Mouse (Mus musculus): ENCODE measurements around the gene Gm20503.
A peak's percentile ranks its signal among the peaks of the same experiment; 100 is the strongest.

Gene Gm20503

DNA sequence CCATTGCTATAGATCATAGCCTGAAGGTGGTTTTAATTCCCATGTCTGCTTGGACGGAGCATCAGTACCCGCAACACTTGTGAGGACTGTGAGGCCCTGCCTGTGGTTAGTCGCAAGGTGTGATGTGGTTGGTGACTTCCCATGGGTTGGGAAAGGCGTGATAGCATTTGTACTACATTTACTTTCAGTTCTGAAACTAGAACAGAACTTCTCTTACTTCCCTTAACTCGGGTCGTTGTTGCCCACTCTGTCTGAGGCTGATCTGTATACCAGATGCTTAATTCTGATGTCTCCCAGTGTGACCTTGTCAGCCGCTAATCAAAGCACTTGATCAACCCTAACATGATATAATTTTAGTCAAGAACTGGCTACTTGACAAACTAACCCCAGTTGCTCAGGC lies 6.2 kb downstream of the Gm20503 start:
- DNase-seq, result peak; percentile 33

- no peak for DNase-seq
These were observed 6.7 kb downstream of the Gm20503 start for GRCm38 (mm10) chr4:59009696-59010095.

- DNase-seq, result no peak
These were observed 8.4 kb downstream of the Gm20503 start for GRCm38 (mm10) chr4:59011446-59011845.

DNA sequence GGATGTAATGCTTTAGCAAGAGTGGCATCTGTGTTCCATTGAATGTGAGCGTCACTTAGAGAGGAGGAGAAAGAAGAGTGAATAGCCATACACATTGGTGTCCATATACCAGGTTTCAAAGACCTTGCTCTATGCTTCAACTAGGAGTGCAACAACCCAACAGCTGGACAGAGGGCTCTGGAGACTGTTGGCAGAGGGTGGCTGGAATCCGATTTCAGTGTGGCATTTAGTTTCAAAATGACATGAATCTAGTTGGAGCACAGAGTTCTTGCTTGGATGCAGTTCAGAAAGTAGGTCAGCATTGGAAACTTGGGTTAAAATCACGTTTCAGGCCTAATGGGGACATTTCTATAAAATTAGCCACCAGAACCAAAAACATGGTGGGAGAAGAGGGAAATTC lies 12.2 kb downstream of the Gm20503 start:
- DNase-seq, result no peak

DNA sequence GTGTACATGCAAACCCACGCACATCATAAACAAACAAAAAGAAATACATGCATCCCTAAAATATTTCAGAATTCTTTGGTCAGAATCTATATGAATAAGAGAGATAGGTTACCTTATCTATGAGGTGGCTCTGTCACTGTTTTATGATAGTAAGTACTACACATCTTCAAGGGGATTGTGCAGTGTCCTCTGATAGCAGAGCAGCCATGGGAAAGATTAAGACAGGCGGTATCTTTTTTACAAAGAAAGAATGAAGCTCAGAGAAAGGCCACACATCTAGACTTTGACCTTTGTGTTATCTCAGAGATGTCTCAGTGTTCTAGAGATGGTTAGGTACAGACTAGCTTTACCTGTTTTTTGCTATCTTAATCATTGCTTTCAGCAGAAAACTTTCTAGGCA lies 13.9 kb downstream of the Gm20503 start:
- no peak for DNase-seq

DNA sequence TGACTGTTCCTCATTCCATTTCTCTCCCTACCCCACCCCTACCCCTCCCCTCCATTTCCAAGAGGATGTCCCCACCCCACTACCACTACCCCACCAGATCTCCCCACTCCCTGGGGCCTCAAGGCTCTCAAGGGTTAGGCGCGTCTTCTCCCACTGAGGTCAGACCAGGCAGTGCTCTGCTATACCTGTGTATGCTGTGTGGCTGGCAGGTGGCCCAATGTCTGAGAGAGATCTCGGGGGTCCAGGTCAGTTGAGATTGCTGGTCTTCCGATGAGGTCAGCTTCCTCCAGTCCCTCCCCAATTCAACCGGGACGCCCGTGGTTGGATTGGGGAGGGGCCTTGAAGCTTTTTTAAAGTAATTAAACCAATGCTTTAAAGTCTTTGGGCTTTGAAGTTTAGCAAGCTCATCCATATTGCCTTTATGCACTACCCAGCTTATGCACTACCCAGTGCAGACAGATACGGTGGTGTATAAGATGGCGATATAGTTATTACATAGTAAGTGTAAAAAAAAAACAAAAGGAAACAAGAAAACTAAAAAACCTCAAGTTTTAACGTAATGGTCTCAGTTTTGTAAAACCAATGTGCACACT lies 31.4 kb downstream of the Gm20503 start:
- no peak for DNase-seq

DNA sequence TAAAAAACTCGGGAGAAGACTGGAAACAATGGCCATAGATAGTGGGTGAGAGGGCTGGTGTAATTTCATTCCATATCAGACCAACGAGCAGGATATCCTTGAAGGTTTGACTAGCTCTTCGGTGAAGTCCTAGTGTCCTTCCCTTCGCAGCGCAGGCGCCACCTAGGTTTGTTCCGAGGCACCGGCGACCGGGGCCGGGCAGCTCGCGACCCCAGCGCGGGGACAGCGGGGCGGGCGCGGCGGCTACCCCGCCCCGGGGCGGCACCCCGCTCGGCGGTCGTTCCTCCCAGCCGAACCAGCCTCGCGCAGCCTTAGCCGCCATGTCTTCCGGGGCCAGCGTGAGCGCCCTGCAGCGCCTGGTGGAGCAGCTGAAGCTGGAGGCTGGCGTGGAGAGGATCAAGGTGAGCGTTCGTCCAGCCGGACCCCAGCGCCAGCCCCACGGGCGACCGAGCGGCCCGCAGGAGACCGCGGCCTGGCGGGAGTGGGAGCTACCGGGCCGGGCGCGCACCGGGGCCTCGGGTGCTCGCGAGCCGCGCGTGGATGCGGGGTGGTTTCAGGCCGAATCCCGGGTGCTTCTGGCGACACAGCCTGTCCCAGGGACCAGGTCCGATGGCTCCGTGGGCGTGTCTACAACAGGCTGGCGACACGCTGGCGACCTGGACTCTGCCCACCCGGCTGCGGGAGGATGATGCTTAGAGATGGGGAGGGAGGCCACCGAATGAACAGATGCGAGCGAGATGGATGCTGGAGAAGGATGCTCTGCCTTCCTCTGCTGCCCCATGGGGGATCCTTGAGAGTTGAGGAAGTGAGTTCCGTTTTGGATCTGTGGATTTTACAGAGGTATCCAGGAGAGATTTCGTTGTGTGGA lies 32.1 kb downstream of the Gm20503 start, which contains the start of gene Gng10:
Gene Gng10 (plus strand): TSS at position 171 of the 868 bp plus-strand sequence.
- peak; percentile 69 for DNase-seq

DNA sequence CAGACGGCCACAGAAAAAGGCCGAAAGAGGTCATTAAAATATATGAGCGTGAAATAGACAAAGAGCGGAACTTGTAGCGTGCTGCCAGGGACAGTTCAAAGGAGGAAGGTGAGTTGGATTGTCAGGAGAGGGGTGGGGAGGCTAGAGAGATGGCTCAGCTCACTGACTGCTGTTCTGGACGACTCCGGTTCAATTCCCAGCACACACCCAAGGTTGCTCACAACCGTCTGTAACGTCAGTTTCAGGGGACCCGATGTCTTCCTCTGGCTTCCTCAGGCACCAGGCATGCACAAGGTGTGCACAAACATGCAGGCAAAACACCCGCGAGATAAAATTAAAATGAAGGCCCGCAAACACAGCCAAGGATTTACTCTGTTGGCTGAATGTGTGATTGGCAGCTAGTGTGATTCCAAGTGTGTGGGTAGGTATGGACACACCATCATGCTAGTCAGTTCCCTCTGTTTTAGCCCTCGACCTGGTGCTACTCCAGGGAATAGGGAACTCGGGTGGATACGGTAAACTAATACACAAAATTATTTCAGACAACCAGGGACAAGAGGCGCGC lies 32.9 kb downstream of the Gm20503 start:
- peak; percentile 9 for DNase-seq

- DNase-seq, result peak; percentile 85
These were observed 33.6 kb downstream of the Gm20503 start for GRCm38 (mm10) chr4:59036490-59037127.

- no peak for DNase-seq
These were observed 34.5 kb downstream of the Gm20503 start for GRCm38 (mm10) chr4:59037525-59037924.

- no peak for DNase-seq
These were observed 37.6 kb downstream of the Gm20503 start for GRCm38 (mm10) chr4:59040397-59041287.

DNA sequence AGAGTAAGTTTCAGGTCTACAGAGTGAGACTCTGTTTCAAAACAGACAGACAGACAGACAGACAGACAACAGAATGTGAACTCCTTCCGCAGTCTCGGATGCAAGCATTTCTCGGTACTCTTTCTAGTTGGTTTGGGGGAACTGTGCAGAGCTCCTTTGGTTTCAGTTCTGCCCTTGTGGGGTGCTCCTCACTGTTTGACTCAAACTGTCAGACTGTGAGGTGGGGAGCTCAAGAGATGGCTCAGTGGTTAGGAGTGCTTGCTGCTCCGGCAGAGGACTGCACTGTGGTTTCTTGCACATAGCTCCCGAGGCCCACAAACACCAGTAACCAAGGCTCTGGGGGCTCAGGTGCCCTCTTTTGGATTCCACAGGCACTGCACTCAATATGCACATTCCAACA lies 40.1 kb downstream of the Gm20503 start:
- DNase-seq, result peak; percentile 5

GRCm38 (mm10) chr4:59043891-59044290 lies 40.9 kb downstream of the Gm20503 start:
- DNase-seq, result no peak

DNA sequence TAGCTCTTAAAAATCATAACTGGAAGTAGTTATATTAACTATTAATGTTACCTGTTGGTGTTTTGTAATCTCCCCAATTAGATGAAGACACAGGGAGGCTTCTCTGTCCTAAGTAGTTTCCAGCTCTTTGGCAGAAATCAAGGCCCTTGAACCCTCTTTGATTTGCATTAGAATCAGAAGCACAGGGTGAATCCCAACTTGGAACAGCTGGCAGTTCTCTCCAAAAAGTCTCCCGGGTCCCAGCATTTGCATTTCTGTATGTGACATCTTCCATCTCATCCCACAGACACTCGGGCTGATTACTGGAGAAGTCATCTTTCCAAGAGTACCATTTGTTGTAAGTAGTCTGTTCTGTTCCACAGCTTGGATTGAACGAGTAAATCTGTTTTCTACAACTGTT lies 44.2 kb downstream of the Gm20503 start:
- DNase-seq, result no peak

GRCm38 (mm10) chr4:59051081-59051480 lies 48.1 kb downstream of the Gm20503 start:
- DNase-seq, result no peak

GRCm38 (mm10) chr4:59057929-59058328 lies 54.9 kb downstream of the Gm20503 start:
- DNase-seq, result no peak

- DNase-seq, result no peak
These were observed 59.5 kb downstream of the Gm20503 start for GRCm38 (mm10) chr4:59062526-59062925.

- DNase-seq, result no peak
These were observed 66.3 kb downstream of the Gm20503 start for GRCm38 (mm10) chr4:59069276-59069675.

- no peak for DNase-seq
These were observed 80.4 kb downstream of the Gm20503 start for GRCm38 (mm10) chr4:59083430-59083829.

GRCm38 (mm10) chr4:59089391-59089790 lies 86.4 kb downstream of the Gm20503 start:
- DNase-seq, result no peak

Measured in lung, postnatal 36 days (tissue).